Mouse (Mus musculus) embryo, embryonic 10.5 days (tissue): ENCODE measurements around the gene Setd7.

Experiments used
- DNase-seq: peaks from one replicate; pipeline ENCODE4 v3.0.0-alpha.2; 2015; ENCODE audit warnings: low spot score

The Setd7 gene

GRCm38 (mm10) chr3:51517878-51518762, 42.6 kb downstream of the Setd7 start:
- DNase-seq, result no peak

- no peak for DNase-seq
Observed at GRCm38 (mm10) chr3:51517467-51517866, 43.2 kb downstream of the Setd7 start.

GRCm38 (mm10) chr3:51511983-51512382, 48.7 kb downstream of the Setd7 start:
- no peak for DNase-seq

- DNase-seq, result peak; percentile 85
Observed at GRCm38 (mm10) chr3:51510903-51511302, 49.8 kb downstream of the Setd7 start.

- DNase-seq, result peak; percentile 77
Observed at GRCm38 (mm10) chr3:51505465-51505864, 55.2 kb downstream of the Setd7 start.

- no peak for DNase-seq
Observed at GRCm38 (mm10) chr3:51504385-51504952, 56.2 kb downstream of the Setd7 start.

- no peak for DNase-seq
Observed at GRCm38 (mm10) chr3:51499876-51500275, 60.8 kb downstream of the Setd7 start.

GRCm38 (mm10) chr3:51498659-51499058, 62.0 kb downstream of the Setd7 start:
- DNase-seq, result no peak

GRCm38 (mm10) chr3:51497978-51498377, 62.7 kb downstream of the Setd7 start:
- no peak for DNase-seq

GRCm38 (mm10) chr3:51495646-51496045, 65.0 kb downstream of the Setd7 start:
- DNase-seq, result no peak

GRCm38 (mm10) chr3:51494466-51494865, 66.2 kb downstream of the Setd7 start:
- DNase-seq, result no peak

- no peak for DNase-seq
Observed at GRCm38 (mm10) chr3:51493272-51493838, 67.3 kb downstream of the Setd7 start.

GRCm38 (mm10) chr3:51490088-51490753, 70.5 kb downstream of the Setd7 start:
- no peak for DNase-seq

GRCm38 (mm10) chr3:51486491-51487195, 74.0 kb downstream of the Setd7 start:
- no peak for DNase-seq

- no peak for DNase-seq
Observed at GRCm38 (mm10) chr3:51485347-51485746, 75.3 kb downstream of the Setd7 start.

- no peak for DNase-seq
Observed at GRCm38 (mm10) chr3:51484370-51484769, 76.3 kb downstream of the Setd7 start.

GRCm38 (mm10) chr3:51483741-51484359, 76.8 kb downstream of the Setd7 start, which contains the start of gene Rab33b:
Rab33b (plus strand) TSS chr3:51483920.
- DNase-seq, result peak; percentile 94

GRCm38 (mm10) chr3:51482781-51483180, 77.9 kb downstream of the Setd7 start:
- DNase-seq, result no peak

- DNase-seq, result no peak
Observed at GRCm38 (mm10) chr3:51481881-51482280, 78.8 kb downstream of the Setd7 start.

- peak; percentile 80 for DNase-seq
Observed at GRCm38 (mm10) chr3:51481059-51481458, 79.6 kb downstream of the Setd7 start.

- DNase-seq, result no peak
Observed at GRCm38 (mm10) chr3:51479893-51480292, 80.8 kb downstream of the Setd7 start.
